Mouse (Mus musculus) liver, postnatal 0 days (tissue): Measurements from ENCODE around the gene Fam114a1.
A peak's percentile ranks its signal among the peaks of the same experiment; 100 is the strongest.

Source experiments
- CTCF ChIP-seq: sonication (generic); IDR thresholded peaks from 2 replicates; pipeline ENCODE4 v1.5.1; 2016; ENCODE audit warnings: antibody characterized with exemption, low read depth
- EP300 ChIP-seq: IDR thresholded peaks from 2 replicates; pipeline ENCODE4 v1.6.1; 2016; ENCODE audit warnings: antibody characterized with exemption, low read depth, mild to moderate bottlenecking

GRCm38 (mm10) chr5:65074693-65075092 is 104.8 kb downstream of the Fam114a1 start:
- TF ChIP-seq EP300 (no peak), CTCF (peak; percentile 30)
